9 mouse cellular contexts compared by ENCODE assay signal in genomic region chr19:40754311-40754710, GRCm38 (mm10). TPM values are rescaled to one million over a fixed set of nuclear protein-coding genes. Genes with fewer than 3 reads are reported as not detected.
DNase-seq lines count a peak whose midpoint lies in the region; TF ChIP-seq lines count a peak whose summit lies in the region.
"Had no signal": no experiment of that assay in that cellular context is flagged by ENCODE, and none has a peak within 500 bp of the region (broad histone marks: within the 10 kb centered on the region; RNA-seq: fewer than 3 reads in every experiment).

No protein-coding gene starts in this region.

- peak; percentile 55 for TF ChIP-seq CTCF in gastrocnemius, adult 2 months (IDR thresholded peaks at IDR 0.05)

- no peak overlapping the region for H3K4me3 ChIP-seq in gastrocnemius, adult 2 months
- H3K4me3 ChIP-seq: limb, embryonic 12.5 days had no signal

- DNase-seq in gastrocnemius, adult 2 months: peak; percentile 31
- DNase-seq in gastrocnemius, adult 18-20 months (ENCODE audit: low spot score): no peak
- peak; percentile 14 for DNase-seq in urinary bladder, postnatal 25 days (ENCODE audit: low spot score)
- DNase-seq in urinary bladder, postnatal 4 days (ENCODE audit: low spot score in 2 of 2): no peak
- DNase-seq in embryo, embryonic 9.5 days (ENCODE audit: extremely low spot score): peak; percentile 47
- DNase-seq in lung, postnatal 25 days (ENCODE audit: low spot score): peak; percentile 64
- peak; percentile 33 to 58 for DNase-seq in thymus, adult 18-20 months
- no peak for DNase-seq in ovary, postnatal 14 days (ENCODE audit: low spot score)

- intact Hi-C loops in gastrocnemius, adult 2 months (cut with DNase I): loop anchor here (10.0 kb wide), 1 partner anchor 260 kb away; no protein-coding TSS in a partner anchor

- H3K27ac ChIP-seq in gastrocnemius, adult 2 months: no peak overlapping the region
- H3K27ac ChIP-seq: limb, embryonic 12.5 days had no signal

RNA-seq across cellular contexts. Expression of gene Cc2d2b, which starts 5.8 kb away (rescaled TPM):
- not detected for total RNA-seq in gastrocnemius, adult 2 months (2021)
- total RNA-seq in gastrocnemius, adult 18-20 months (2021): not detected

Comparison
In these comparisons a context has a peak if more than half of its experiments do, and no peak if none do; other contexts are left out.
1. DNase-seq: peak in gastrocnemius, adult 2 months (single experiment), urinary bladder, postnatal 25 days (single experiment), embryo, embryonic 9.5 days (single experiment), lung, postnatal 25 days (single experiment) and thymus, adult 18-20 months (2 of 2); none in gastrocnemius, adult 18-20 months (single experiment), urinary bladder, postnatal 4 days (0 of 2) and ovary, postnatal 14 days (single experiment).